Comparison of ENCODE assay signal across 28 mouse cellular contexts in the genomic region with DNA sequence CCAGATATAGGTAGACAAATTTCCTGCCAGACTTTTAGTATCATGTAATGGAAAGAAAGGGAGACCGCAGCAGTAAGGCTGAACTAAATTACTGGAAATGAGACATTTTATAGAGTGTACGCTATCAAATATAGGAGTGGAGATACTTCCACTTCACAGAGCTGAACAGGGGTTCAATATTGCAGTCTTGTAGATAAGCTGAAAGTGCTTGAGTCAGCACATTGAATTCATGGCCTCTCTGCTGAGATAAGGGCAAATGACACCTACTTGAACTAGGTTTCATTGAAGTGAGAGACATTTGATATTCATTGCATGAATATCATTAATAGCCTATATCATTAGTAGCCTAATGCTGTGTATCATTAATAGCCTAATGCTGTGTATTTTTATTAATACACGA.
"Had no signal": no experiment of that assay in that cellular context is flagged by ENCODE, and none has a peak within 500 bp of the region (broad histone marks: within the 10 kb centered on the region; RNA-seq: fewer than 3 reads in every experiment).

No protein-coding gene starts in this region.

- DNase-seq: cerebellum, adult 8-10 months; cerebellum, adult 9-10 months; cerebellum, adult 9-11 months; cerebellum, postnatal 10 days; cerebellum, postnatal 14 days; cerebellum, postnatal 25 days; cerebellum, postnatal 36 days; embryo, embryonic 11 days; forebrain, postnatal 0 days; gastrocnemius, adult 2 months; gastrocnemius, postnatal 10 days; gastrocnemius, postnatal 14 days; gastrocnemius, postnatal 25 days; gastrocnemius, postnatal 36 days; heart, adult 11 months; heart, adult 18-20 months; heart, adult 2 months had no signal

- H3K4me1 ChIP-seq: embryonic facial prominence, embryonic 10.5 days; embryonic facial prominence, embryonic 15.5 days; forebrain, embryonic 10.5 days; forebrain, embryonic 12.5 days; forebrain, embryonic 13.5 days; forebrain, embryonic 15.5 days had no signal

- H3K36me3 ChIP-seq: embryonic facial prominence, embryonic 10.5 days; embryonic facial prominence, embryonic 12.5 days; embryonic facial prominence, embryonic 13.5 days; embryonic facial prominence, embryonic 15.5 days; forebrain, embryonic 10.5 days; forebrain, embryonic 12.5 days; forebrain, embryonic 15.5 days had no signal

- H3K9ac ChIP-seq: embryonic facial prominence, embryonic 12.5 days; embryonic facial prominence, embryonic 13.5 days; embryonic facial prominence, embryonic 15.5 days; forebrain, embryonic 12.5 days; forebrain, embryonic 13.5 days; forebrain, embryonic 15.5 days; forebrain, postnatal 0 days had no signal

- ATAC-seq: forebrain, embryonic 13.5 days; forebrain, embryonic 14.5 days; forebrain, embryonic 15.5 days; forebrain, embryonic 16.5 days; forebrain, postnatal 0 days had no signal

- H3K9me3 ChIP-seq: embryonic facial prominence, embryonic 10.5 days; embryonic facial prominence, embryonic 12.5 days; embryonic facial prominence, embryonic 13.5 days; embryonic facial prominence, embryonic 15.5 days; forebrain, embryonic 10.5 days; forebrain, embryonic 12.5 days; forebrain, embryonic 13.5 days; forebrain, embryonic 15.5 days had no signal

- H3K27ac ChIP-seq: embryonic facial prominence, embryonic 10.5 days; embryonic facial prominence, embryonic 12.5 days; embryonic facial prominence, embryonic 13.5 days; embryonic facial prominence, embryonic 15.5 days; forebrain, embryonic 10.5 days; forebrain, embryonic 12.5 days; forebrain, embryonic 13.5 days; forebrain, embryonic 15.5 days; gastrocnemius, adult 2 months; heart, adult 2 months had no signal

- H3K27me3 ChIP-seq: embryonic facial prominence, embryonic 12.5 days; embryonic facial prominence, embryonic 13.5 days; embryonic facial prominence, embryonic 15.5 days; forebrain, embryonic 12.5 days; forebrain, embryonic 13.5 days; forebrain, embryonic 15.5 days had no signal

- H3K4me2 ChIP-seq: embryonic facial prominence, embryonic 12.5 days; embryonic facial prominence, embryonic 13.5 days; embryonic facial prominence, embryonic 15.5 days; forebrain, embryonic 12.5 days; forebrain, embryonic 13.5 days; forebrain, embryonic 15.5 days had no signal

- H3K4me3 ChIP-seq: embryonic facial prominence, embryonic 10.5 days; embryonic facial prominence, embryonic 12.5 days; embryonic facial prominence, embryonic 13.5 days; embryonic facial prominence, embryonic 15.5 days; erythroblast, embryonic 14.5 days; forebrain, embryonic 10.5 days; forebrain, embryonic 12.5 days; forebrain, embryonic 13.5 days; forebrain, embryonic 15.5 days; gastrocnemius, adult 2 months; heart, adult 2 months had no signal
